Mouse (Mus musculus) hindbrain, embryonic 15.5 days (tissue): ENCODE measurements around the gene Dock4. TPM values are rescaled to one million over a fixed set of nuclear protein-coding genes. Genes with fewer than 3 reads are reported as not detected.

Experiments
- ATAC-seq: fragments of 200-750 bp; cut with Nextera tagmentation; 2 replicates; pipeline ENCODE4 v1.8.0; 2017; ENCODE audit warnings: low read depth, moderate number of reproducible peaks, moderate TSS enrichment; ENCODE audit not compliant: low FRiP score
- H3K27ac ChIP-seq: fragments of 300-500 bp; sonication (generic); replicated peaks from 2 replicates; pipeline ENCODE4 v1.5.1; 2015; ENCODE audit warnings: mild to moderate bottlenecking, inconsistent platforms
- H3K27me3 ChIP-seq: fragments of 300-500 bp; sonication (generic); 2 replicates; pipeline ENCODE4 v1.6.1; 2015; ENCODE audit warnings: control low read depth, inconsistent platforms
- H3K36me3 ChIP-seq: fragments of 300-500 bp; sonication (generic); 2 replicates; pipeline ENCODE4 v1.6.1; 2015; ENCODE audit warnings: control low read depth, inconsistent platforms
- H3K4me1 ChIP-seq: fragments of 300-500 bp; sonication (generic); replicated peaks from 2 replicates; pipeline ENCODE4 v1.6.1; 2015; ENCODE audit warnings: control low read depth, inconsistent platforms
- H3K4me2 ChIP-seq: fragments of 300-500 bp; sonication (generic); 2 replicates; pipeline ENCODE4 v1.6.1; 2015; ENCODE audit warnings: moderate library complexity, mild to moderate bottlenecking, inconsistent platforms
- H3K4me3 ChIP-seq: fragments of 300-500 bp; sonication (generic); 2 replicates; pipeline ENCODE4 v1.5.1; 2015; ENCODE audit warnings: mild to moderate bottlenecking, inconsistent platforms
- H3K9ac ChIP-seq: fragments of 300-500 bp; sonication (generic); 2 replicates; pipeline ENCODE4 v1.6.1; 2015; ENCODE audit warnings: inconsistent platforms
- H3K9me3 ChIP-seq: fragments of 300-500 bp; sonication (generic); 2 replicates; pipeline ENCODE4 v1.6.1; 2016; ENCODE audit warnings: control low read depth, inconsistent platforms
- WGBS: fragments of 180-500 bp; shearing (Covaris S2); methylation state at CpG from one replicate; pipeline ENCODE4 v1.1.7; 2015; 5-methylcytosine and 5-hydroxymethylcytosine counted together
- polyA plus RNA-seq: library from polyadenylated mRNA; unstranded; fragments of >200 nt; fragmentation: Nextera tagmentation; extraction: Ambion mirVana; gene quantifications from 2 replicates; pipeline ENCODE4 v1.2.1, GENCODE M21; 2015

Gene Dock4
- polyA plus RNA-seq, 1 experiment from 2014 or later = 31.0 TPM

GRCm38 (mm10) chr12:40434101-40434500, 11.7 kb upstream of the Dock4 start:
- H3K27ac ChIP-seq = no peak overlapping the region
- no peak for ATAC-seq
- 42% methylated on average over 3 of the region's 3 CpGs for WGBS
- H3K36me3 ChIP-seq = no peaks in the 10 kb centered on the region
- H3K4me2 ChIP-seq = no peak overlapping the region
- H3K27me3 ChIP-seq = no peaks in the 10 kb centered on the region
- H3K9ac ChIP-seq = no peak overlapping the region
- H3K4me3 ChIP-seq = no peak overlapping the region
- no peaks in the 10 kb centered on the region for H3K9me3 ChIP-seq
- 0 out of 2 replicates have a peak, but pooled peaks cover 9% of the 10 kb centered on the region for H3K4me1 ChIP-seq

DNA sequence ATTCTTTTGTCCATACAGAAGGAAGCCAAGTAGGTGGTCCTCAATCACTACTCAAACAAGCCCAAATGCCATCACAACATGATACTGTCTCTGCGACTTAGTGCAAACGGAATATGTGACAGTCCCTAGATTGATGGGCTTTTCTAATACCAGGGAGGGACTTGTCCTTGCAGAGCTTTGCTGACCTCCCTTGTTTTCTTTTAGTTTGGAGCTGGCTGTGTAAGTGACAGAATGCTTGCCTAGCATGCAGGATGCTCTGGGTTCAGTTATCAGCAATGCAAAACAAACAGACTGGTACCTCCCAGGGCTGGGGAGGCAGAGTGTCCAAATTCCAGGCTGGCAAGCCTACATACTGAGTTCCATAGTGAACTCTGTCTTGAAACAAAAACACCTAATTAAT, 7.7 kb upstream of the Dock4 start:
- Histone ChIP-seq H3K4me3 (no peak overlapping the region), H3K27ac (no peak overlapping the region), H3K4me1 (0 out of 2 replicates have a peak, but pooled peaks cover 4% of the 10 kb centered on the region), H3K4me2 (no peak overlapping the region), H3K36me3 (no peaks in the 10 kb centered on the region), H3K9ac (no peak overlapping the region), H3K27me3 (no peaks in the 10 kb centered on the region), H3K9me3 (no peaks in the 10 kb centered on the region)
- WGBS = 13% methylated on average over 2 of the region's 2 CpGs
- ATAC-seq = no peak

DNA sequence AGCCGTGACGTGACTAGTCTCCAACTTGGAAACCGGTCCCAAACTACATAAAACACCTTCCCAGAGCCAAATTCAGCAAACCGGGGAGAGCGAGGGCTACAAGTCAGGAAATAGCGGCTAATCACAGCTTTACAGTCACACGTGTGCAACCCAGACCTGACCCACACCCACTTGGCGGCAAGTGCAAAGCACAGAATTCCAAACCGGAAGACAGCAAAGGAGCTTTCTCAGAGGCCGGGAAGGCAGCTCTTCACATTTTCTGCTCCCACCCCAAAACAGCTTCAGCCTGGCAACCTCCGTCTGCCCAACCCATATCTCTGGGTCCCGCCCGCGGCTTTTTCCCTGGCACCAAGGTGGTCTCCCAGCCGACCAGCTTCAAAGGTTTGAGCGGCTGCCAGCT, 546 bp upstream of the Dock4 start:
- H3K4me2 ChIP-seq = peak overlapping the region; percentile 81
- H3K4me1 ChIP-seq = peaks cover 25% of the 10 kb centered on the region
- no peaks in the 10 kb centered on the region for H3K27me3 ChIP-seq
- no peaks in the 10 kb centered on the region for H3K36me3 ChIP-seq
- H3K4me3 ChIP-seq = peak overlapping the region; percentile 83
- under 1% methylated on average over 16 of the region's 16 CpGs for WGBS
- no peak for ATAC-seq
- H3K27ac ChIP-seq = 0 out of 2 replicates have a peak overlapping the region, but pooled peaks have one; percentile 56
- no peaks in the 10 kb centered on the region for H3K9me3 ChIP-seq
- peak overlapping the region; percentile 55 for H3K9ac ChIP-seq

DNA sequence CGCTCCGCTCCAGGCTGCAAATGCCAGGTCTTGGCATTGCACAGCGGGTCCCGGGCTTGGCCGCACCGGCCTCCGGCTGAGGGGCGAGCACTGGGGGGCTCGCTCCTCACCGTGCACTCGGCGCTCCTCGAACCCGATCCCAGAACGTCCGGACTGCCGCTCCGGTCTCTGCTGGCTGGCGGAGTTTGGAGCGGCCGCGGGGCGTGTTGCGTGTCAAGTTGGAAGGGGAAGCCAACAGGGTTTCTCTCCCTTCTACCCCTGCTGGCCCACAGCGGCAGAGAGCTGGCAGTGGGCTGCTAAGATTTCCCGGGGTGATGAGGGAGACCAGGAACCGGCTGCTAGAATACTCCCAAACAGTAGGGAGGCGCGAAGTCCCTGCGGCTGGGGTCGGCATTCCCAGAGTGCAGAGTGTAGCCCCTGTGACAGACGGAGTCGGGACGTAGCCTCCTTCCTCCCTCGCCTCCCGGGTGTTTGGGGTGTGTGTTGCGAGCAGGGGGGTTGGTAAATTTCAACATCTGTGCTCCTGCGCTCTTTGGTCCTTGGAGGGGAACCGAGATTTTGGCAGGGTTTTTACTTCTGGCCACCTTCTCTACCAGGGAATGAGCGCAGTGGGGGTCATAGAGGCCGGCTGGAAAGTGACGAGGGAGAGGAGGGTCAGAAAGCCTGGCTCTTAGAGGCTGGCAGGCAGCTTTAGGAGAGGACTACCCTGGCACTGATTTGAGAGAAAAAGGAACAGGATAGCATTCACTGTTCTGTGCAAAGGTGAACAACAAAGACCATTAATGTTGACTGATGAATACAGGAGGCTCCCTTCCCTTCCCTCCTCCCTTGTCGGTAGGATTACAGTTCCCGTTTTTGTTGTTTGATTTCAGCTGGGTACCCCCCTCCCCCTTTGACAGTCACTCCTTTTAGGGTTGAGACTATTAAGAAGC, 964 bp downstream of the Dock4 start:
- Histone ChIP-seq H3K4me2 (peak overlapping the region; percentile 68), H3K9me3 (no peaks in the 10 kb centered on the region), H3K4me1 (peaks cover 25% of the 10 kb centered on the region), H3K4me3 (peak overlapping the region; percentile 83), H3K27ac (peak overlapping the region; percentile 92), H3K27me3 (no peaks in the 10 kb centered on the region), H3K9ac (peak overlapping the region; percentile 85), H3K36me3 (no peaks in the 10 kb centered on the region)
- WGBS = 0% methylated on average over 44 of the region's 44 CpGs
- peak; percentile 12 for ATAC-seq

DNA sequence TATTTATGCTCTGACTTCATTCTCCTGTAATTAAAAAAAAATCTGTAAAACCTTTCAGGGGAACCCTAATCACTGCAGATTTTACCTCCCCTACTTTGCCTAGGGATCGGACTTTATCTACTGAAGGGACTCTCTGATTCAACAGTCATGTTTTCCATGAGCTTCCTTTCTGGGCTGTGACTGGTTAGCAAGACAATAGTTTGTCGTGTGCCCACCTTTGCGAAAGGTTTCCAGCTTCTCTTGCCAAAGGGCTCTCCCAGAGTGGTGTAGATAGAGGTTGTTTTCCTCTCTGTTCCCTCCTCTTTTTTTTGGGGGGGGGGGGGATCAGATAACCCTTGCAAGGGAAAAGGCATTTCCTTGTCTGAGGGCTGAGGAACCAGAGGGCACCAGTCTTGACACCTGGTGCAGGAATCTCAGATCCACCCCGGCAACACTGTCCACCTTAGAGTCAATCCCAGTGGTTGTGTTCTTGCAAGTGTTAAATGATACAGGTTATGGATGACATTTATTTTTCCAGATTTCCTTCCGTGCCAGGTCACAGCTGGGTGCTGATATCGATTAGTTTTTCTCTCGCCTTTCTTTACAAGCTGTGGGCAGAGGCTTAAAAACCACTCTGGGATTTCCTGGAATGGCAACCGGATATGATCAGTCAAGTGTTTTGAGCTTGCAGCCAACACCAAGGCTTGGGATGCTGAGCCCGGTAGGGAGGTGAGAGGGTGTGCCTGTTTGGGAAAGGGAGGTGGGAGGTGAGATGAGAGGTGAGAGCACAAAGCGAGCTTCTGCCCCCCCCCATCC, 2.0 kb downstream of the Dock4 start:
- no peak for ATAC-seq
- Histone ChIP-seq H3K4me1 (peaks cover 25% of the 10 kb centered on the region), H3K9ac (peak overlapping the region; percentile 85), H3K36me3 (no peaks in the 10 kb centered on the region), H3K27ac (peak overlapping the region; percentile 92), H3K27me3 (no peaks in the 10 kb centered on the region), H3K4me2 (peak overlapping the region; percentile 68), H3K4me3 (peak overlapping the region; percentile 83), H3K9me3 (no peaks in the 10 kb centered on the region)
- whole genome bisulfite sequencing = 8% methylated on average over 10 of the region's 10 CpGs

GRCm38 (mm10) chr12:40449119-40449795, 3.5 kb downstream of the Dock4 start:
- Histone ChIP-seq H3K4me1 (peaks cover 25% of the 10 kb centered on the region), H3K9ac (no peak overlapping the region), H3K4me3 (no peak overlapping the region), H3K9me3 (no peaks in the 10 kb centered on the region), H3K27me3 (no peaks in the 10 kb centered on the region), H3K27ac (no peak overlapping the region), H3K4me2 (peak overlapping the region; percentile 18; the same call in 1 of the 2 replicates), H3K36me3 (no peaks in the 10 kb centered on the region)
- WGBS = 79% methylated on average over 9 of the region's 9 CpGs
- ATAC-seq = no peak

DNA sequence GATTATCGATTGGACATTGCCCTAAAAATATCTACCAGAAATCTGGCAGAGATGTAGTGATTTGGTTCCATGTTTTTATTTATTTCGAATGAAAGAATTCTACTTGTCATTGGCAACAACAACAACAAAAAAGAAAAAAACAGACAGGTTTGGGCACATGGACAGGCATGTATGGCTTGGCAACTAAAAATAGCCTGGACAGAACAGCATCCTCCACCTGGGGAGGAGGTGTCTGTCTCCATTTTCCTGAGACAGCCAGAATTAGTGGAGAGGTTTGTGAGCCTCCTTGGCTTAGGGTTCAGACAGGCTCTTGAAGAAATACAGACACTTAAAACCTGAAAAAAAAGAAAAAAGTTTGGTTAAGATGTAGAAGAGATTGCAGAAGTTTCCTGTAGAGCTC, 10.8 kb downstream of the Dock4 start:
- Histone ChIP-seq H3K27ac (no peak overlapping the region), H3K4me1 (peaks cover 13% of the 10 kb centered on the region; the same call in 1 of the 2 replicates), H3K4me2 (no peak overlapping the region), H3K9ac (no peak overlapping the region), H3K4me3 (no peak overlapping the region), H3K36me3 (no peaks in the 10 kb centered on the region), H3K27me3 (no peaks in the 10 kb centered on the region), H3K9me3 (no peaks in the 10 kb centered on the region)
- 93% methylated on average over 2 of the region's 2 CpGs for WGBS
- ATAC-seq = no peak

DNA sequence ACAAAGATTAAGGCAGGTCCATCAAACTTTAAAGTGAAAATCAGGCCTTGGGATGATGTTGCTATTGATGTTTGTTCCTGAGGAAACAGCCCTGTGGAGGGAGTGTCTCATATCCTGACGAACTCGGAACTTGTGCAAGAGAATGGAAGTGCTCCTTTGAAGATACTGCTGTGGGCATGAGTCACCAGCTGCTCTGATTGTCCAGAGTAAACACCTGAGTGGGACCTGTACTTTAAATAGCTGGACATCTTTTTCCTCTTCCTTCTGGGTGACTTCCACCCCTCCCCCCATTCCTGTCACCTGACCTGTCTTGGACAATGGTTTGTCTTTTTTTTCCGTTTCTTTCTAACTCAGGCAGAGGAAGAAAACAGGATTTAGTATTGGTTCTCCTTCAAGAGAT, 13.2 kb downstream of the Dock4 start:
- H3K27ac ChIP-seq = no peak overlapping the region
- no peak overlapping the region for H3K4me3 ChIP-seq
- H3K4me1 ChIP-seq = peaks cover 26% of the 10 kb centered on the region
- H3K9me3 ChIP-seq = no peaks in the 10 kb centered on the region
- no peak overlapping the region for H3K9ac ChIP-seq
- no peak overlapping the region for H3K4me2 ChIP-seq
- no peak for ATAC-seq
- H3K36me3 ChIP-seq = no peaks in the 10 kb centered on the region
- WGBS = 81% methylated on average over 3 of the region's 3 CpGs
- H3K27me3 ChIP-seq = no peaks in the 10 kb centered on the region

DNA sequence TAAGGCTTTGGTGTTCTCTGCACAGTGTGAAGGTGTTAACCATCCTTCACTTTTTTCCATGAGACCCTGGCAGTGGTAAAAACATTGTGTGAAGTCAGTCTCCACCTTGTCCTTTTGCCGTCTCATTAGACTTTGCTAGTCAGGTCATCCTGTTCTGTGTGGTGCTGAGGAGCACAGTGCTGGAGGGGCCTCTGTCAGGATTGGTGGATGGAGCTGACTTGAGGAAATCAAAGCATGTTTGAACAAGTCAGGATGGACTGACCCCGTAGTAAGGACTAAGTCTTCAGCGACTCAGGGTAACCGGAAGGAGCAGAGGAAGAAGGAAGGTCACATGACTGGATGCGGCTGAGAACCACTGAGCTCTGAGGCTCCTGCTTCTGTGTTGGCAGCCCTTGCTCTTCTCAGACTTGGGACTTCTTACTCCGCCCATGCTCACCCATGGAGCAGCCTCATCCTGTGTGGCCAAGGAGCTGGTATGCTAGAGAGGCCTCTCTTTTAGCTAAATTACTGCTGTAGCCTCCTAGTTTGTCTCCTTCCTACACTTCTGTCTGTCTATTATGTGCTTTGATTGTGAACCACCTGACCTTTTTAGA, 14.0 kb downstream of the Dock4 start:
- WGBS = 80% methylated on average over 6 of the region's 6 CpGs
- H3K4me1 ChIP-seq = peaks cover 34% of the 10 kb centered on the region
- ATAC-seq = no peak
- no peak overlapping the region for H3K9ac ChIP-seq
- H3K4me3 ChIP-seq = no peak overlapping the region
- no peaks in the 10 kb centered on the region for H3K27me3 ChIP-seq
- H3K27ac ChIP-seq = no peak overlapping the region
- no peaks in the 10 kb centered on the region for H3K36me3 ChIP-seq
- no peaks in the 10 kb centered on the region for H3K9me3 ChIP-seq
- no peak overlapping the region for H3K4me2 ChIP-seq

DNA sequence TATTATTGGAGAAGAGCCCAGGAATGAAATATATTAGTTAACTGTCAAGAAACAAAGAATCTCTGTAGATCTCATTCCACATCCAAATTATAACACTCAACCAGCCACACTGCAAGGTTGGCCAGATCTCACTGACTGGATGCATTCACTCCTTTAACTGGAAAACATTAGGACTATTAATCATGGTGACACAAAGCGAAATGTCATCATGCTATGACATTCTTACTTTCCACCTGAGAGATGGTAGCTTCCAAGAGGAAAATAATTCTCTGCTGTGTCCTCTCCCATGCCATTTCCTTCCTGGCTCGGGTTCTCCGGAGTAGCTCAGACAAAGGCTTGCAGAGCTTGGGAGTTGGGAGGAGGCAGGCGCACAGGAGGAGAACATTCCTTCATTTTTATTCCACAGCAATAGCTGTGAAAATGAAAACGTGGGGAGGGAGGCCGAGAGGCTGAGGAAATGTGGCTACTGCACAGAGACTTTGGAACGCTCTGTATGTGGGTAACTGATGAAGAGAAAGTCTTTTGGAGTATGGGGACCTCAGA, 17.0 kb downstream of the Dock4 start:
- H3K9ac ChIP-seq = no peak overlapping the region
- H3K4me1 ChIP-seq = peaks cover 55% of the 10 kb centered on the region
- H3K27ac ChIP-seq = peak overlapping the region; percentile 75
- H3K27me3 ChIP-seq = no peaks in the 10 kb centered on the region
- 0 out of 2 replicates have a peak, but pooled peaks have one; percentile 28 for ATAC-seq
- no peaks in the 10 kb centered on the region for H3K36me3 ChIP-seq
- H3K4me2 ChIP-seq = peak overlapping the region; percentile 23
- no peaks in the 10 kb centered on the region for H3K9me3 ChIP-seq
- 23% methylated on average over 7 of the region's 7 CpGs for WGBS
- H3K4me3 ChIP-seq = no peak overlapping the region

GRCm38 (mm10) chr12:40463828-40464227, 18.1 kb downstream of the Dock4 start:
- H3K9ac ChIP-seq = no peak overlapping the region
- H3K27ac ChIP-seq = peak overlapping the region; percentile 45; the same call in 1 of the 2 replicates
- no peaks in the 10 kb centered on the region for H3K9me3 ChIP-seq
- no peak for ATAC-seq
- H3K4me2 ChIP-seq = no peak overlapping the region
- WGBS = 46% methylated on average over 2 of the region's 2 CpGs
- H3K4me3 ChIP-seq = no peak overlapping the region
- peaks cover 52% of the 10 kb centered on the region for H3K4me1 ChIP-seq
- no peaks in the 10 kb centered on the region for H3K36me3 ChIP-seq
- H3K27me3 ChIP-seq = no peaks in the 10 kb centered on the region
